Mouse (Mus musculus): Measurements from ENCODE around the gene Mroh3. TPM values are rescaled to one million over a fixed set of nuclear protein-coding genes. Genes with fewer than 3 reads are reported as not detected.

The Mroh3 gene
- polyA plus RNA-seq, 1 experiment from 2014 or later, result 0.47 TPM

DNA sequence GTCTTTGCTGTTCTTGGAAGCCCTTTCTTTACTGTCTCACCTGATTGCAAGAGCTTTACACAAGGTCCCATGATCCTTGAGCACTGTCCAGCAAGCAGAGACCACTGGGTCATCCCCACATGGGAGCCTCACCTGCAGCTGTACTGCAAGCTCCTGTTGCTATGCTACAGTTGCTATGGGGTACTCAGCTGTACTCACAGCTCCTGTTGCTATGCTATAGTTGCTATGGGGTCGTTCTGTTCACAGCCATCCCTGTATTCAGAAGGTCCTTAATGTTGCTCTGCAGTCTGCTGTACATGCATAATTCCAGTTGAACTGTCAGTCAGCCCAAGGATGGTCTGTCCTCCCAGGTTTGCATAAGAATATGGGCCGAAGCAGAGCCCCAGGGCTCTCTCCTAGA lies 47.2 kb downstream of the Mroh3 start:
- Histone ChIP-seq H3K9me3 (no peaks in the 10 kb centered on the region), H3K27ac (no peak overlapping the region), H3K27me3 (ENCODE audit: insufficient read depth, poor library complexity, severe bottlenecking) (no peaks in the 10 kb centered on the region), H3K4me3 (no peak overlapping the region), H3K36me3 (peaks cover 86% of the 10 kb centered on the region), H3K4me1 (replicated peaks) (peaks cover 23% of the 10 kb centered on the region)
- no peak for DNase-seq (ENCODE audit: low spot score)
- 52% methylated on average over 2 of the region's 2 CpGs for WGBS

DNA sequence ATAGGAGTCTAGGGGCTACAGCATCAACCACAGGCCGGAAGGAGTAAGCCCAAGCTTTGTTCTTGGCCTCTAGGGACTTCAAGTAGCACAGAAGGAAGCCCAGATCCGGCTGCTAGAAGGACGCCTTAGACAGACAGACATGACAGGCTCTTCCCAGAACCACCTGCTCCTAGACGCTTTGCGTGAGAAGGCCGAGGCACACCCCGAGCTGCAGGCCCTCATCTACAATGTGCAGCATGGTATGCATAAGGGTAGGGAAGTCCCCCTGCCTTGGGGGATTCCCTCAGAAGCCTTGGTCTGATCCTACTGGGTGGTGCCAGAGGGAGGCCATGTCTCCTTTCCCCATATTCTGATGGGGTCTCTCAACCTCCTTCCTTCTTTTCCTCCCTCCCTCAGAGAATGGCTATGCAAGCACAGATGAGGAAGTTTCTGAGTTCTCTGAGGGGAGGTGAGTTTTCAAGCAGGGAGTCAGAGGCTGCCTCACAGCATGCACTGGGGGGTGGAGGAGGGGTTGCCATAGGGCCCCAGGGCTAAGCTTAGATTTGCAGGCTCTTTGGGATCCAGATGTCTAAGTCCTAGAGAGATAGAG lies 51.2 kb downstream of the Mroh3 start:
- Histone ChIP-seq H3K36me3 (peaks cover 96% of the 10 kb centered on the region), H3K27ac (no peak overlapping the region), H3K9me3 (no peaks in the 10 kb centered on the region), H3K27me3 (ENCODE audit: insufficient read depth, poor library complexity, severe bottlenecking) (no peaks in the 10 kb centered on the region), H3K4me1 (replicated peaks) (peaks cover 19% of the 10 kb centered on the region), H3K4me3 (no peak overlapping the region)
- 89% methylated on average over 7 of the region's 7 CpGs for WGBS
- no peak for DNase-seq (ENCODE audit: low spot score)

DNA sequence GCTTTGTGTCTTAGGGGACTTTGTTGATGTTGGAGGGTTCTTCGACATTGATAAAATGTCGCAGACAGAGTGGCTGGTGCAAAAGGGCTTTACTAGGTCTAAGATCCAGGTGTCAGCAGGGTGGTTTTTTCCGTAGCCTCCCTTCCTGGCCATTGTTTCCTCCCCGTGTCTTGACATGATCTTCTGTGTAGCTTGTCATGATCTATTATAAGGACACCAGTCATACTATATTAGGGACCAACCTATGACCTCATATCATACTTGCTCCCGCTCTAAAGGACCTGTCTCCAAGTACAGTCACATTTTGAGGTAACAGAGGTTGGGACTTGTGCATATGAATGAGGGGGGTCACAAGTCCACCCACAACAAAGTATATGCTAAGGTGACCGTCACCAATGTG lies 51.7 kb downstream of the Mroh3 start:
- peaks cover 19% of the 10 kb centered on the region for H3K4me1 ChIP-seq (replicated peaks)
- WGBS, result 90% methylated on average over 6 of the region's 6 CpGs
- H3K9me3 ChIP-seq, result no peaks in the 10 kb centered on the region
- DNase-seq (ENCODE audit: low spot score), result no peak
- H3K4me3 ChIP-seq, result no peak overlapping the region
- H3K36me3 ChIP-seq, result peaks cover 98% of the 10 kb centered on the region
- no peak overlapping the region for H3K27ac ChIP-seq
- H3K27me3 ChIP-seq (ENCODE audit: insufficient read depth, poor library complexity, severe bottlenecking), result no peaks in the 10 kb centered on the region

DNA sequence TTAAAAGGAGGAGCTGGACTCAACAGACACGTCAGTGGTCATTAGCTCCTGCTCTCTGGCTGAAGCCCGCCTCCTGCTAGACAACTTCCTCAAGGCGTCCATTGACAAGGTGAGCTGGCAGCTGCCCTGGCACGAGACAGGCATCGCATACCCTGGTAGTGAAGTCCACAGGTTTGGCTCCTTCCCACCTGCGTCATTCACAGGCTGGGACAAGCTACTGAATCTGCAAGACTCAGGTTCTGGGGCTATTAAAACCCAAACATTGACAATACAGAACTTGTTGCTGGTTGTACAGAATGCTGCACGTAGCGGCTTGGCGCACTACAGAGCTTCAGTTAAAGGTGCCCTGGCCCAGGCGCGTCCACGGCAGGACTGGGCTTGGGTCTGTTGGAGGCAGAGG lies 52.3 kb downstream of the Mroh3 start:
- Histone ChIP-seq H3K9me3 (no peaks in the 10 kb centered on the region), H3K4me1 (replicated peaks) (peaks cover 13% of the 10 kb centered on the region), H3K27me3 (ENCODE audit: insufficient read depth, poor library complexity, severe bottlenecking) (no peaks in the 10 kb centered on the region), H3K4me3 (no peak overlapping the region), H3K27ac (no peak overlapping the region), H3K36me3 (peaks cover 98% of the 10 kb centered on the region)
- DNase-seq (ENCODE audit: low spot score), result no peak
- WGBS, result 93% methylated on average over 12 of the region's 12 CpGs

DNA sequence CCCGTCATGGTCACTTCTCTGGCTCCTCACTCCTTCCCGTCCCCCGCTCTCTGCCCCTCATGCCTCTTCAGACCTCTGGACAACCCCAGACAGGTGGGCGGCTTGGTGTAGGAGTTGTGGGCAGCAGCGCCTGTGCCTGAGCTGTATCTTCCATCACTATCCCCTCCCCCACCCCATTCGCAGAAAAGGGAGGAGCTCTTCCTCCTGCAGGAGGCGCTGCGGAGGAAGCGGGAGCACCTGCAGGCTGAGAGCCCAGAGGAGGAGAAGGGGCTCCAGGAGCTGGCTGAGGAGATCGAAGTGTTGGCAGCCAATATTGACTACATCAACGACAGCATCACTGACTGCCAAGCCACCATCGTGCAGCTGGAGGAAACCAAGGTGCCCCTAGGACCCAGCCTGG lies 52.8 kb downstream of the Mroh3 start:
- Histone ChIP-seq H3K9me3 (no peaks in the 10 kb centered on the region), H3K4me3 (no peak overlapping the region), H3K27me3 (ENCODE audit: insufficient read depth, poor library complexity, severe bottlenecking) (no peaks in the 10 kb centered on the region), H3K27ac (no peak overlapping the region), H3K36me3 (peaks cover 98% of the 10 kb centered on the region), H3K4me1 (replicated peaks) (0 out of 2 replicates have a peak, but pooled peaks cover 9% of the 10 kb centered on the region)
- 51% methylated on average over 12 of the region's 12 CpGs for WGBS
- DNase-seq (ENCODE audit: low spot score), result no peak

DNA sequence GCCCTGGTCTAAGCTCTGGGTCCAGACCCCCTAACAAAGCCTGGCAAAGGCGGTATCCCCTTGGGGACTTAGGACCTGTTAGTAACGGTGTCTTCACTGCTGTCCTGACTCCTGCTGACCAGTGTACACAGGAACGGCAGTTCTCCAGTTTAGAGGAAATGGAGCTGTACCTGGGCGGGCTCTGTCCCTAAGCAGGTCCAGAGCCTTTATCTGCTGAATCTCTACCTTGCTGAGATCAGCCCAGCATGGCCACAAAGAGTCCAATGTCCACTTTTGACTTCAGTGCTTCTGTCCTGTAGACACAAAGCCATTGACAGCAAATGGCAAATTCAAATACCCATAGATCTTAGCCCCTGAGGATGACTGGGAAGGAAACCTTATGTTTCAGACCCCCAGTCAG lies 55.7 kb downstream of the Mroh3 start:
- 90% methylated on average over 4 of the region's 4 CpGs for WGBS

DNA sequence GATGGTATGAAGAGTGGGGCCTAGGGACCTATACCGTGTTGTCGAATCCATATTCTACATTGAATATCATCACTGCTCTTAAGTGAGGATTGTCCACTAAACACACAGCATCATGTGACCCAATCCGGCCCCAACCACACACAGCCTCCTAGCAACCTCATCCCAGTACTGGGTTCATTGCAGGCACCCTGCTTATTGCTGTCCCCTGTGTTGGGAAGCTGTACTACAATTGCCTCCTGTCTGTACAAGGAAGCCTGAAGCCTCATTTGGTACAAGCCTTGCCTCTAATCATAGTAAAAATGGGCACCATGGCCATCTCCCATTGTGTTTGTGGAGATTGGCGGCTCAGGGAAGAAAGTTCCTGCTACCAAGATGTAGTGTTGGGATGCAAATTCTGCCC lies 56.3 kb downstream of the Mroh3 start:
- H3K36me3 ChIP-seq, result peaks cover 98% of the 10 kb centered on the region
- no peak for DNase-seq (ENCODE audit: low spot score)
- no peaks in the 10 kb centered on the region for H3K9me3 ChIP-seq
- WGBS, result 94% methylated on average over 4 of the region's 4 CpGs
- no peak overlapping the region for H3K27ac ChIP-seq
- no peak overlapping the region for H3K4me3 ChIP-seq
- no peaks in the 10 kb centered on the region for H3K27me3 ChIP-seq (ENCODE audit: insufficient read depth, poor library complexity, severe bottlenecking)
- 0 out of 2 replicates have a peak, but pooled peaks cover 5% of the 10 kb centered on the region for H3K4me1 ChIP-seq (replicated peaks)

More for the DNA sequence above, 55.7 kb downstream of the Mroh3 start:
- Histone ChIP-seq H3K36me3 (peaks cover 98% of the 10 kb centered on the region), H3K9me3 (no peaks in the 10 kb centered on the region), H3K27me3 (ENCODE audit: insufficient read depth, poor library complexity, severe bottlenecking) (no peaks in the 10 kb centered on the region), H3K4me3 (no peak overlapping the region), H3K27ac (no peak overlapping the region), H3K4me1 (replicated peaks) (0 out of 2 replicates have a peak, but pooled peaks cover 9% of the 10 kb centered on the region)
- DNase-seq (ENCODE audit: low spot score), result no peak

DNA sequence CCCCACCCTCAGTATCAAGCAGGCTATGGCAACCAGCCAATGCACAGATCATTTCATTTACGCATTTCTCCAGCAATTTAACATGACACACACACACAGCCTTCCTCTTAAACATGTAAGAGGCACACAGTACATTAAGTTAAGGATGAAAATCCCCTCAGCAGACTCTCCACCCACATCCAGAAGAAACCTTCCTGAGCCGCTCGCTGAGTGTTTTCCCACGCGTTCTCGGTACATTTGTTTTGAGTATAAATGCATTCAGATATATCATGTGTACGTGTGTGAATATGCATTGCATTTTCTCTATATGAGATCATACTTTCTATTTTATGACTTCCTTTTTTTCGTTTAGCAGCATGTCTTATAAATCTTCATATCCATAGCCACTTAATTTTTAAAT lies 61.3 kb downstream of the Mroh3 start:
- Histone ChIP-seq H3K36me3 (peaks cover 100% of the 10 kb centered on the region), H3K9me3 (no peaks in the 10 kb centered on the region), H3K4me3 (no peak overlapping the region), H3K27ac (no peak overlapping the region), H3K4me1 (replicated peaks) (no peaks in the 10 kb centered on the region), H3K27me3 (ENCODE audit: insufficient read depth, poor library complexity, severe bottlenecking) (no peaks in the 10 kb centered on the region)
- DNase-seq (ENCODE audit: low spot score), result no peak
- WGBS, result 95% methylated on average over 8 of the region's 8 CpGs

DNA sequence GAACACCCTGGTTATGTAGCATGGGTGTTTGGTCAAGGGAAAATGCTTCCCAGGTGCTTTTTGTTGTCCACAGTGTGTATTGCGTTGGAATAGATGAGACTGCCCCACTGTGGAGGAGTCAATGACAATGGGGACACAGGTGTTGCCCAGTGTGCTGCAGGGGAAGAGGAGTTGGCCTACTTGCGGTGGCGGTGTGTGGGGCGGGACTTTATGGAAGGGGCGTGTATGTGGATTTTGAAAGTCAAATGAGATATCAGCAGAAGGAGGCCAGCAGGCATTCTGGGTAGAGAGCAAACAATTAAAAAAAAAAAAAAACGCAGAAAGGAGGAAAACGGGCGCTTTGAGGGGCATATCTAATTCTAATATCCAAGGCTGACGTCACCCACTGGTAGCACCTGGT lies 62.9 kb downstream of the Mroh3 start:
- WGBS, result 85% methylated on average over 9 of the region's 9 CpGs
- H3K27me3 ChIP-seq (ENCODE audit: insufficient read depth, poor library complexity, severe bottlenecking), result no peaks in the 10 kb centered on the region
- H3K36me3 ChIP-seq, result peaks cover 96% of the 10 kb centered on the region
- no peak for DNase-seq (ENCODE audit: low spot score)
- no peaks in the 10 kb centered on the region for H3K9me3 ChIP-seq
- H3K27ac ChIP-seq, result no peak overlapping the region
- H3K4me1 ChIP-seq (replicated peaks), result peaks cover 3% of the 10 kb centered on the region; the same call in 1 of the 2 replicates
- no peak overlapping the region for H3K4me3 ChIP-seq

DNA sequence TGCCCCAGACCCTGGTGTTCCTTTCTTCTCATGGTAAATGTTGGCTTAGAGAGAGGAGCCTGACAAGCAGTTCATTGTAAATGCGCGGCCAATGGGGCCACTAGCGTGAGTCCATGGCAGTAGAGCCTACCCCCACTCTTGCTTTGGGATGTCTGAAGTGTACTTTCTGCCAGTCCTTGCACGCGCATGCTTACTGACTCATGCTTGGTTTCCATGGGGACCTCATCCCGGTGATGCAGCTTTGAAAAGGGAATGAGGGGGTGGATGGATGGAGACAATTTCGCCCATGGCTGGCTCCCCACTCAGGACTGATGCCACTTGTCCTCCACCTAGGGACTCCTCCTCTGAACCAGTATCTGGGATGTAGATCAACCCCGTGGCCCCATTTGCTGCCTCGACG lies 69.1 kb downstream of the Mroh3 start:
- Histone ChIP-seq H3K4me1 (replicated peaks) (peaks cover 63% of the 10 kb centered on the region), H3K9me3 (no peaks in the 10 kb centered on the region), H3K27me3 (ENCODE audit: insufficient read depth, poor library complexity, severe bottlenecking) (peaks cover 9% of the 10 kb centered on the region; the same call in 1 of the 2 replicates), H3K4me3 (no peak overlapping the region), H3K36me3 (peaks cover 37% of the 10 kb centered on the region), H3K27ac (peak overlapping the region; percentile 24; the same call in 1 of the 2 replicates)
- DNase-seq (ENCODE audit: low spot score), result no peak
- 69% methylated on average over 10 of the region's 10 CpGs for WGBS

DNA sequence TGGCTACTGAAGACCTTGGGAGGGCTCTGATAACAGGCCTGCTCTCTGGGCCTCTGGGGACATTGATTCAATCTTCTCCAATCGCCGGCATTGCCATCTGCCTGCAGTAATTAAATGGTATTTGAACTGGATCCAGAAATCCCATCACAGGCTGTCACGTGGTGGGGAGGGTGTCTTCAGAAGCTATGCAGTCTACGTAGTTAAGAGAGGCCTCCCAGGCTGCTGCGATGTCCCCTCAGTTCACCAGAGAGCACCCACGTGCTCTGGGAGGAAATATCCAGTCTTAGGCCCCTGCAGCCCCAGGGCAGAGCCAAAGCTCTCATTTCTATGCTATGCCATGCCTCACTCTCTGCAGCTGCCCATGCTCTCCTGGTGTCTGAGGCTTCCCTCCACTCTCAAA lies 70.3 kb downstream of the Mroh3 start:
- H3K27me3 ChIP-seq (ENCODE audit: insufficient read depth, poor library complexity, severe bottlenecking), result peaks cover 10% of the 10 kb centered on the region; the same call in 1 of the 2 replicates
- H3K9me3 ChIP-seq, result no peaks in the 10 kb centered on the region
- peaks cover 75% of the 10 kb centered on the region for H3K4me1 ChIP-seq (replicated peaks)
- no peak overlapping the region for H3K4me3 ChIP-seq
- 53% methylated on average over 6 of the region's 6 CpGs for WGBS
- DNase-seq (ENCODE audit: low spot score), result peak; percentile 37
- H3K36me3 ChIP-seq, result peaks cover 26% of the 10 kb centered on the region
- peak overlapping the region; percentile 73 for H3K27ac ChIP-seq

DNA sequence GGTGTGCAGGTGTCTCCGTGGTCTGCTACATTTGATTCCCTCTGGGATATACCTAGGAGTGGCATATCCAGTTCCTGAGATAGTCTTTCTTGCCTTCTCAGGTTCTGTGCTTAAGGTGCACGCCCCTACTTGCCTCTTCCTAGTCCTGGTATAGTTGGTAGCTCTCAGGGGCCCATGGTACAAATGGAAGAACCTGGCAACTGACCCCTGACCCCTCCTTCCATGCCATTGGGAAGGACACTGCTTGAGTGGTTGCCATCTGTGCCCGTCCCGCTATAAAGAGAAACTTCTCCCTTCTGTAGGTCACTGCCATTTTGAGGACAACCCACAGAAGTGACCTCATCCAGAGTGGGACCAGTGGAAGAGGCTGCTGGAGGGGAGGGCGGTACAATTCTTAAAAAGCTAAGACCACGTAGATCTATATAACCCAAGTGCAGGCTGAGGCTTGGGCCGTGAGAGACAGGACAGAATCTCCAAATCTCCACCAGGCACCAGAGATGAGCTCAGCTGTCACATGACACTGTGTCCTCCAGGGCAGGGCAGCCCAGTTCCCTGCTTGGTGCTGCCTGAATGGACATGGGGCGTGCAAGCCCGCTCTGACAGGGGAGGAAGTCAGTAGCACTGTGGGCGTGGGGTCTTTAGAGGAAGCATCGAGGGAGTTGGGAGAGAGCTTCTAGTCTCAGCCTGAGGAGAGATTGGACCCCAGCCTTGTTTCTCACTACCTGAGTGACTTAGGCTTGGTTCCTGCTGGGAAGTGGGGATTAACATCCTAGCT lies 71.3 kb downstream of the Mroh3 start:
- H3K27me3 ChIP-seq (ENCODE audit: insufficient read depth, poor library complexity, severe bottlenecking), result peaks cover 10% of the 10 kb centered on the region; the same call in 1 of the 2 replicates
- H3K4me3 ChIP-seq, result no peak overlapping the region
- peaks cover 85% of the 10 kb centered on the region for H3K4me1 ChIP-seq (replicated peaks)
- peaks cover 16% of the 10 kb centered on the region for H3K36me3 ChIP-seq
- no peak for DNase-seq (ENCODE audit: low spot score)
- no peaks in the 10 kb centered on the region for H3K9me3 ChIP-seq
- peak overlapping the region; percentile 41; the same call in 1 of the 2 replicates for H3K27ac ChIP-seq
- 88% methylated on average over 11 of the region's 11 CpGs for WGBS

DNA sequence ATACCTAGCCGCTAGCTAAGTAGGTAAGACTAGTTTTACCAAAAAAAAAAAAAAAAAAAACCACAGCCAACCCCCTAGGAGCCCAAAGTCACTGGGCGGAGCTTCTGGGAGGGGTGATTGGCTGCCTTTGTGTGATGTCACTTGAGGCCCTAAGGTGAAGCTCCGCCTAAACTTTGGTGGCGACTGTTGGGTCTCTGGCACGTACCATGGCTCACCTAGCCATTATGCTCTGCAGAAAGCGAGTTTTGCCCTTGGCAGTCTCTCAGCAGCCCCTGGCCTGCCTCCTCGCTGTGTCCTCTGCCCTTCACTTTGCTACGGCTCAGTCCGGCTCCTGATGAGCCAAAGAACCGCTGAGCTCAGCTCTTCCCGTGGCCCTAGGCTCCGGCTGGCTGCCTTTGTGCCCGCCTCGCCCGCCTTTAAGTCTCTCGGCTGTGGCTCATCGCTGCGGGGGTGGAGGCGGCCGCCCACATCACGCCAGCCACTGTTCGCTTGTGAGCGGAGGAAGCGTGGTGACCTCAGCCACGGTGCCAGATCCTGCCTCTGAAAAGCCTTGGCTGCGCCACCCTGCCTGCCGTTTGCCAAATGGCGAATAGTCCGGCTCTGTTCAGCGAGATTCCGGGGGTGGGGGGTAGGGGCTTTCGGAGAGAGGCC lies 72.5 kb downstream of the Mroh3 start:
- peak; percentile 75 for DNase-seq (ENCODE audit: low spot score)
- H3K4me1 ChIP-seq (replicated peaks), result peaks cover 97% of the 10 kb centered on the region
- H3K4me3 ChIP-seq, result peak overlapping the region; percentile 67
- H3K9me3 ChIP-seq, result no peaks in the 10 kb centered on the region
- peaks cover 8% of the 10 kb centered on the region for H3K36me3 ChIP-seq
- H3K27me3 ChIP-seq (ENCODE audit: insufficient read depth, poor library complexity, severe bottlenecking), result peaks cover 12% of the 10 kb centered on the region; the same call in 1 of the 2 replicates
- WGBS, result under 1% methylated on average over 32 of the region's 32 CpGs
- H3K27ac ChIP-seq, result peak overlapping the region; percentile 96

Data from hindbrain, embryonic 10.5 days (tissue).